Mouse (Mus musculus) liver, embryonic 16.5 days (tissue): ENCODE measurements around the gene Nkg7. TPM values are rescaled to one million over a fixed set of nuclear protein-coding genes. Genes with fewer than 3 reads are reported as not detected.

ENCODE experiments used
- ATAC-seq: fragments of 200-750 bp; cut with Nextera tagmentation; 2 replicates; pipeline ENCODE4 v1.8.0; 2017; ENCODE audit warnings: low read depth, mild to moderate bottlenecking, moderate number of reproducible peaks, moderate library complexity
- H3K27ac ChIP-seq: fragments of 300-500 bp; sonication (generic); 2 replicates; pipeline ENCODE4 v1.5.1; 2014; ENCODE audit warnings: mild to moderate bottlenecking, low read length
- H3K27me3 ChIP-seq: fragments of 300-500 bp; sonication (generic); 2 replicates; pipeline ENCODE4 v1.6.1; 2014; ENCODE audit warnings: low read depth, low read length, mixed read lengths; ENCODE audit not compliant: control insufficient read depth, insufficient read depth
- H3K36me3 ChIP-seq: fragments of 300-500 bp; sonication (generic); 2 replicates; pipeline ENCODE4 v1.6.1; 2014; ENCODE audit warnings: mild to moderate bottlenecking; ENCODE audit not compliant: control insufficient read depth, insufficient read depth
- H3K4me1 ChIP-seq: fragments of 300-500 bp; sonication (generic); 2 replicates; pipeline ENCODE4 v1.6.1; 2014; ENCODE audit warnings: low read depth, low read length, mixed read lengths; ENCODE audit not compliant: control insufficient read depth
- H3K4me2 ChIP-seq: fragments of 300-500 bp; sonication (generic); 2 replicates; pipeline ENCODE4 v1.6.1; 2014; ENCODE audit warnings: low read depth, low read length, mixed read lengths
- H3K4me3 ChIP-seq: fragments of 300-500 bp; sonication (generic); 2 replicates; pipeline ENCODE4 v1.5.1; 2014; ENCODE audit warnings: low read depth, mild to moderate bottlenecking, low read length
- H3K9ac ChIP-seq: fragments of 300-500 bp; sonication (generic); 2 replicates; pipeline ENCODE4 v1.6.1; 2014; ENCODE audit warnings: low read depth, low read length
- H3K9me3 ChIP-seq: fragments of 300-500 bp; sonication (generic); replicated peaks from 2 replicates; pipeline ENCODE4 v1.6.1; 2016; ENCODE audit warnings: low read length; ENCODE audit not compliant: control insufficient read depth
- WGBS: fragments of 180-500 bp; shearing (Covaris S2); extraction: QIAGEN DNeasy Blood & Tissue Kit; methylation state at CpG from one replicate; pipeline ENCODE4 v1.1.7; 2014; ENCODE audit not compliant: insufficient replicate concordance; 5-methylcytosine and 5-hydroxymethylcytosine counted together
- microRNA-seq: library from miRNA; unstranded; fragments of <30 nt; microRNA quantifications from one replicate; pipeline ENCODE4, GENCODE M21; 2016
- polyA plus RNA-seq: library from polyadenylated mRNA; unstranded; fragments of >200 nt; fragmentation: Nextera tagmentation; extraction: Ambion mirVana; gene quantifications from 2 replicates; pipeline ENCODE4 v1.2.1, GENCODE M21; 2015

The Nkg7 gene
- polyA plus RNA-seq, 1 experiment from 2014 or later = 16.3 TPM

DNA sequence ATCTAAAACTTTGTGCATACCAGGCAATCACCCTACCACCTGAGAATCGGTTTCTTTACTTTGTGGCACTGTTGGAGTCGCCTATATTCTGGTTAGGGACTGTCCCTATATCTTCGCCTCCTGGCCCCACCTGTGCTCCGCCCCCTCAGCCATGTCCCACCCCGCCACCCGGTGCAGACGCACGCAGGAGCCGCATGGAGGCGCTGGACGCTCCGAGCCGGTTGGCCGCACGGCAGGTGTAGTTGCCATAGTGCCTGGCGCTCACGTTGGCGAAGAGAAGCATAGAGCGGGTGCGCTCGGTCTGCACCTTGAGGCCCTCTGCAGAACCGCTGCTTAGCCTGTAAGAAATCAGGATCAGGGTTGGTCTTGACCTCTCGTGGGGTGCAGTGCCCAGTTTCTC is 38.8 kb downstream of the Nkg7 start:
- Histone ChIP-seq H3K9me3 (no peaks in the 10 kb centered on the region), H3K27me3 (peaks cover 27% of the 10 kb centered on the region), H3K4me1 (no peaks in the 10 kb centered on the region), H3K9ac (no peak overlapping the region), H3K36me3 (no peaks in the 10 kb centered on the region), H3K4me3 (no peak overlapping the region), H3K4me2 (no peak overlapping the region), H3K27ac (no peak overlapping the region)
- WGBS = 7% methylated on average over 23 of the region's 23 CpGs
- no peak for ATAC-seq

DNA sequence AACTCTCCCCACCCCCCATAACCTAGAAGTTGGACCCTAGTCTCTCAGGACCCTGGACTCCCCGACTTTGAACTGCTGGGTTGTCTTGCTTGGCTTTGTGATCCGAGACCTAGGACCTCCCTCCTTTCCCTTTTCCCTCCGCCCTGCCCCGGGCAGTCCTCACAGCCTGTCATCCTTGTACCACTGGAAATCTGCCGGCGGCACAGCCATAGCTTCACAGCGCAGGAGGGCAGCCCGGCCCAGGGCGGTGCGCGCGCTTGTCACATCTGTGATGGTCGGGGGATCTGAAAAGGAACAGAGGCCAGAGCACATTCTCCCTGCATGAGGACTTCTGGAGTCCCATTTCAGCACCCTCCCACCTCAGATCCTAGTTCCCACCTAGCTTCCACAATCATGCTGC is 39.5 kb downstream of the Nkg7 start:
- WGBS = 8% methylated on average over 13 of the region's 13 CpGs
- ATAC-seq = no peak
- Histone ChIP-seq H3K27ac (no peak overlapping the region), H3K9me3 (no peaks in the 10 kb centered on the region), H3K36me3 (no peaks in the 10 kb centered on the region), H3K4me1 (no peaks in the 10 kb centered on the region), H3K4me2 (no peak overlapping the region), H3K9ac (no peak overlapping the region), H3K4me3 (no peak overlapping the region), H3K27me3 (peaks cover 27% of the 10 kb centered on the region)

DNA sequence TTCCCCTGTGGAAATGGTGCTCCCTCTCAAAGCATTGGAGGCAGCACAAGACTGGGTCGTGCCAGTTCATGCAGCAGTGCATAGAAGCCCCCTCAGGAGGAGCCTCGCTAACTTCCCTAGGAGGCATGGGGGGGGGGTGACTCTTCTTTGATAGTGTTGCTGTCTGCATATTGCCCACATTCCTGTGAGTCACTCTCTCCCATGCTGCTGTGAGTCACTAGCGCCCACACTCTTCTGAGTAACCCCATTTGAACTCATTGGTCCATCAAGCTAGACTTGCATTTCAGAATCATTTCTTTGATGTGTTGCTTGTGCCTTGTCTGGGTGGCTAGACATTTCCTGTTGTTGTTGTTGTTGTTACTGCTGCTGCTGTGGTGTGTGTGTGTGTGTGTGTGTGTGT is 44.3 kb downstream of the Nkg7 start:
- WGBS = 37% methylated on average over 3 of the region's 3 CpGs
- no peak overlapping the region for H3K4me2 ChIP-seq

DNA sequence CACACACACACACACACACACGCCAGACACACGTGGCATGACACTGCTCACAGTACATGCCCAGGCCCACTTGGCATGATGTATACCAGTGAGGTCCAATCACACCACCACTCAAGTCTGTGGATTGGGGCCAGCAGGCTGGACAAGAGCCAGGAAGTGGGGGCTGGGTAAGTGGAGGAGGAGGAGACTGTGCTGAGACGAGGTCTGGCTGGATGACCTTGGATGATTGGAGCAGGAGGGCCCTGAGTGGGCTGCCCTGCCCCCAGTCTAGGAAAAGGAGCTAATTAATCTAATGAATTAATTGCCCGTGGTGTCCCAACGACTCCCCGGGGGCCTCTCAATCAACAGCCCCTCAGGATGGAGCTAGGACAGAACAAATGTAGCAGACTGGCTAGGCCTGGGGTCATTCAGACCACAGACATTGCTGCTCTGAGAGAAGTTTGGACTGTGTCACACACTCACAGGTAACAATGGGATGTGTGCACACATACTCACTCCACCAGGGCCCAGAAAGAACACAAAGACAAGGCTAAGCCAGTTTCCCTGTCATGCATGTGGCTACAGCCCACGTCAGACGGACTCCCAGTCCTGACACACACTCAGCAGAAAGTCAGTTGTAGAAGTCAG is 45.3 kb downstream of the Nkg7 start:
- no peak for ATAC-seq
- no peak overlapping the region for H3K27ac ChIP-seq

More for the DNA sequence above, 44.3 kb downstream of the Nkg7 start:
- Histone ChIP-seq H3K9me3 (no peaks in the 10 kb centered on the region), H3K27ac (no peak overlapping the region), H3K4me1 (no peaks in the 10 kb centered on the region), H3K9ac (no peak overlapping the region), H3K4me3 (no peak overlapping the region), H3K36me3 (no peaks in the 10 kb centered on the region), H3K27me3 (peaks cover 19% of the 10 kb centered on the region)
- no peak for ATAC-seq

DNA sequence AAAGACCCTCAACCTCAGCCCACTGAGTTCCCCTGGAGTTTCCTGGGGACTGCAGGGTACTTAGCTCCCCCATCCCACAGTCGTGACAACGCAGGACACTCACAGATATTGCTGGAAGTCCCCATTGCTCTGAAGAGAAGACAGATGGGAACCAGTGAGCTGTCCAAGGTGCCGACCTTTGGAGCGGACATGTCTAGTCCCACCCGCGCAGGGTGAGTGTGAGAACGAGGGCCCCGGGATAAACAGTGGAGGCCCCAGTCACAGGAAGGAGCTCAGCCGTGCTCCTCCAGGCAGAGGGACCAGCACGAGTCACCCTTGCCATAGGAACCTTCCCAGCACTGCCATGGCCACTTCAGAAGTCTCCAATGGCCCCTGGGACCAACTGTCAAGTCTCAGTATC is 46.4 kb downstream of the Nkg7 start:
- no peaks in the 10 kb centered on the region for H3K4me1 ChIP-seq
- no peak overlapping the region for H3K9ac ChIP-seq
- no peak for ATAC-seq
- no peaks in the 10 kb centered on the region for H3K9me3 ChIP-seq
- H3K4me2 ChIP-seq = no peak overlapping the region
- H3K27me3 ChIP-seq = 0 out of 2 replicates have a peak, but pooled peaks cover under 1% of the 10 kb centered on the region
- no peak overlapping the region for H3K27ac ChIP-seq
- H3K4me3 ChIP-seq = no peak overlapping the region
- WGBS = 7% methylated on average over 10 of the region's 10 CpGs
- no peaks in the 10 kb centered on the region for H3K36me3 ChIP-seq

More for the DNA sequence above, 45.3 kb downstream of the Nkg7 start:
- Histone ChIP-seq H3K36me3 (no peaks in the 10 kb centered on the region), H3K9me3 (no peaks in the 10 kb centered on the region), H3K4me2 (no peak overlapping the region), H3K4me3 (no peak overlapping the region), H3K4me1 (no peaks in the 10 kb centered on the region), H3K27me3 (peaks cover 8% of the 10 kb centered on the region), H3K9ac (no peak overlapping the region)
- 51% methylated on average over 8 of the region's 8 CpGs for WGBS

Small RNA genes lying within 50 kb of the gene (microRNA-seq; reads per million reads assigned to microRNA genes)
- 3.7 reads per million, percentile 12 among the genes with 10 or more reads in this experiment for gene Mir7051

Other genes with a start within 250 kb of the Nkg7 start
- gene Zfp715, start 123.8 kb upstream of the Nkg7 start, polyA plus RNA-seq = 4.5 and 4.9 TPM in 2 replicates
- 1.8 and 1.9 TPM in 2 replicates for gene Siglecf, start 85.7 kb upstream of the Nkg7 start, polyA plus RNA-seq
- gene Siglecg, start 28.9 kb upstream of the Nkg7 start, polyA plus RNA-seq = 1.3 and 1.4 TPM in 2 replicates
- gene Lim2, start 9.4 kb upstream of the Nkg7 start, polyA plus RNA-seq = not detected in 2 replicates
- gene Cldnd2, start 3.7 kb downstream of the Nkg7 start, polyA plus RNA-seq = not detected in 2 replicates
- gene Etfb, start 7.0 kb downstream of the Nkg7 start, polyA plus RNA-seq = 314 and 319 TPM in 2 replicates
- 0.17 and 0.22 TPM in 2 replicates for gene Gm45233, start 7.1 kb downstream of the Nkg7 start, polyA plus RNA-seq
- gene Vsig10l, start 26.1 kb downstream of the Nkg7 start, polyA plus RNA-seq = 1.1 and 1.3 TPM in 2 replicates
- gene Iglon5, start 53.0 kb downstream of the Nkg7 start, polyA plus RNA-seq = not detected in 2 replicates
- gene 4931406B18Rik, start 68.9 kb downstream of the Nkg7 start, polyA plus RNA-seq = not detected in 2 replicates
- 3.8 and 4.6 TPM in 2 replicates for gene Cd33, start 107.4 kb downstream of the Nkg7 start, polyA plus RNA-seq
- 0.19 and 0.29 TPM in 2 replicates for gene Zfp658, start 125.2 kb downstream of the Nkg7 start, polyA plus RNA-seq
- gene Zfp719, start 142.5 kb downstream of the Nkg7 start, polyA plus RNA-seq = 1.8 and 2.2 TPM in 2 replicates
- not detected in 2 replicates for gene Zfp819, start 170.1 kb downstream of the Nkg7 start, polyA plus RNA-seq
- 0.15 TPM in 1 of 2 replicates, not detected in the other for gene Ceacam18, start 197.6 kb downstream of the Nkg7 start, polyA plus RNA-seq
- 4.0 and 5.0 TPM in 2 replicates for gene Siglece, start 223.1 kb downstream of the Nkg7 start, polyA plus RNA-seq
- 3.7 and 3.8 TPM in 2 replicates for gene Ctu1, start 234.9 kb downstream of the Nkg7 start, polyA plus RNA-seq